Mouse (Mus musculus): ENCODE measurements around the gene Pax9.

DNA sequence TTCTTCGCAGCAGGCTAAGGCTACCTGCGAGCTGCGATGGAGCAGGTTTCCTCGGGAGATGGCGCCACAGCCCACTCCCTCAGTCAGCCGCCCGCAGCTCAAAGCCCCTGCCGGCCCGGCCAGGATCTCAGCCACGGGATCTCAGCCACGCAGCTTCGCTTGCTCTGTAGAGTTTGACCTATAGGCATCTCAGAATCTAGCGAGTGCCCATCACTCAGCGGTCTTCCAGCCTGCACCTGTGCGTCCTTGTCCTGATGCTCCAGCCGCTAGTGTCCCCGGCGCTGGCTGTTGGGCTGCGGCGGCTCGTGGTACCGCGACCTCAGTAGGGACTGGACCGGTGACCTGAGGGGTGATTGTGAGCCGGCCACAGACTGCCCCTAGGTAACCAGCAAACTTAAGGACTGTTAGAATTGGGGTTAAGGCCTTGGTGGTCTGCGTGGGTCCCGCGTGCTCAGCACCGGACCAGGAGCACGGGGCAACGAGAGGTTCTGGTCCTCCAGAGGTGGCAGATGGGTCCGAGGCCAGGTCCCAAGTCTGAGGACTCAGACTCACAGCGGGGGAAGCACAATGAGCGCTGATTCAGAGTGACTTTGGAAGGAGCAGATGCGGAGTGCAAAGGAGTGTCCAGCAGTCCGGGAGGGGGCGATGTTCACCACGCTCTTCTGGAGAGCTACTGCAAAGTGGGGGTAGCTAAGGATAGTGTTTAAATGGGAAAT, 10.3 kb upstream of the Pax9 start:
- TF ChIP-seq CTCF (IDR thresholded peaks at IDR 0.05; ENCODE audit: low read depth, low read length) (no peak), GATA2 (IDR thresholded peaks at IDR 0.05; ENCODE audit: borderline replicate concordance, low read depth, low read length) (no peak), TAL1 (conservative IDR thresholded peaks at IDR 0.05; ENCODE audit: low read depth, low read length) (no peak)

Measured in G1E (cell line).